Mouse (Mus musculus) testis, adult 2 months (tissue): ENCODE results near the gene Elfn1.

Source experiments
- CTCF ChIP-seq: fragments of 200-500 bp; IDR thresholded peaks from 2 replicates; pipeline ENCODE4 v1.5.1; 2012; ENCODE audit warnings: low read depth, mild to moderate bottlenecking, inconsistent platforms, low read length, moderate library complexity; ENCODE audit not compliant: control insufficient read depth, insufficient read depth, insufficient replicate concordance
- POLR2A ChIP-seq: fragments of 200-500 bp; IDR thresholded peaks from 2 replicates; pipeline ENCODE4 v1.6.1; 2012; ENCODE audit warnings: low read depth, mild to moderate bottlenecking, inconsistent platforms, low read length, moderate library complexity; ENCODE audit not compliant: control insufficient read depth

- TF ChIP-seq CTCF: no peak
- no peak for TF ChIP-seq POLR2A
These were observed 28.0 kb upstream of the Elfn1 start for GRCm38 (mm10) chr5:139879694-139880093.
